Mouse (Mus musculus): ENCODE results near the gene Polr1a. TPM values are rescaled to one million over a fixed set of nuclear protein-coding genes. Genes with fewer than 3 reads are reported as not detected.

The Polr1a gene
- total and polyA plus RNA-seq, 3 experiments: 50.2 to 126 (median 73.7) TPM

DNA sequence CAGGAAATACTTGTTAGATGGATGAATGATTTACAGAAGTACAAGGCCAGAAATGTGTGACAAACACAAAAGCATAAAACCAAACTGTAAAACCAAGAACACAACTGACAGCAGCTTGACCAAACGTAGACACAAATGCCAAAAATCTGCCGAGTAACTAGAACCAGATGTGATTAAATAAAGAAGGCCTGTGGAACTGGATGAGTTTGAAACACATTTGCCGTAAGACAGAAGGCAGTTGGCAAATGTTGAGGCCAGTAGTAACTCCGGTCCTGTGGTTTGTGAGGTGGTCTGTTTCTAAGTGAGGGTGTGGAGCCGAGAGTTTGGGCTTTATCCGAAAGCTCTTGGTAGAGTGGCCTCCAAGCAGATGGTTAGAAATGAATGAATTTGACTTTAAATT lies 32.1 kb downstream of the Polr1a start:
- H3K4me1 ChIP-seq (ENCODE audit: control insufficient read depth in 1 of 2, insufficient read depth in 2 of 2): peaks cover 4 to 27% of the 10 kb centered on the region in 2 experiments; a peak in 3 of 4 replicates
- dilution Hi-C loops (cut with MboI; ENCODE audit: extremely low pct_ligation_motif_present, extremely low pct_unique_long_range_greater_than_20kb, low sequenced_read_pairs) (no loop called here), in situ Hi-C loops (cut with MboI; ENCODE audit: low pct_ligation_motif_present, low pct_unique_long_range_greater_than_20kb, low sequenced_read_pairs) (no loop called here)
- H3K9me3 ChIP-seq (replicated peaks; ENCODE audit: low read length): no peaks in the 10 kb centered on the region
- 0 out of 2 replicates have a peak, but pooled peaks cover 3% of the 10 kb centered on the region for H3K79me2 ChIP-seq (replicated peaks; ENCODE audit: control insufficient read depth, extremely low read depth, insufficient read depth, poor library complexity, severe bottlenecking)
- H3K4me3 ChIP-seq (replicated peaks in 1 of 3; ENCODE audit: low read depth in 2 of 3, low read length in 2 of 3, poor library complexity in 1 of 3): no peak overlapping the region
- H3K9ac ChIP-seq (ENCODE audit: insufficient read depth, low read depth): no peak overlapping the region
- DNase-seq (ENCODE audit: extremely low read depth): no peak
- H3K27me3 ChIP-seq (replicated peaks): no peaks in the 10 kb centered on the region
- no peak overlapping the region for H3K27ac ChIP-seq (ENCODE audit: insufficient read depth, low read depth)
- no peak overlapping the region for H3K4me2 ChIP-seq (ENCODE audit: insufficient read depth, low read depth, poor library complexity, severe bottlenecking)
- TF ChIP-seq POLR2AphosphoS2 (IDR thresholded peaks at IDR 0.05; ENCODE audit: low read depth, low read length) (no peak), JUN (IDR thresholded peaks at IDR 0.05; ENCODE audit: insufficient read depth, low read depth, low read length) (no peak), ZKSCAN1 (IDR thresholded peaks at IDR 0.05; ENCODE audit: borderline replicate concordance, low read depth, low read length) (no peak), NRF1 (IDR thresholded peaks at IDR 0.05; ENCODE audit: low read depth, low read length) (no peak), MEF2A (IDR thresholded peaks at IDR 0.05; ENCODE audit: borderline replicate concordance, low read depth, low read length) (no peak), PAX5 (IDR thresholded peaks at IDR 0.05; ENCODE audit: low read length) (no peak), UBTF (IDR thresholded peaks at IDR 0.05; ENCODE audit: low read depth, low read length) (no peak), CHD1 (IDR thresholded peaks at IDR 0.05; ENCODE audit: low read depth, low read length) (no peak), SIN3A (IDR thresholded peaks at IDR 0.05; ENCODE audit: low read length) (no peak), ELF1 (IDR thresholded peaks at IDR 0.05; ENCODE audit: low read depth, low read length) (no peak), MAZ (IDR thresholded peaks at IDR 0.05; ENCODE audit: low read depth, low read length) (no peak), MAX (IDR thresholded peaks at IDR 0.05; ENCODE audit: low read length) (no peak), TBP (conservative IDR thresholded peaks at IDR 0.05; ENCODE audit: low read depth, low read length) (no peak), ETS1 (conservative IDR thresholded peaks at IDR 0.05; ENCODE audit: low read depth, low read length) (no peak), ZC3H11A (IDR thresholded peaks at IDR 0.05; ENCODE audit: low read depth, low read length) (no peak)
- peaks cover 60 to 81% of the 10 kb centered on the region in 2 experiments for H3K36me3 ChIP-seq (replicated peaks in 1 of 2; ENCODE audit: control insufficient read depth in 1 of 2, insufficient read depth in 1 of 2, low read length in 1 of 2)

DNA sequence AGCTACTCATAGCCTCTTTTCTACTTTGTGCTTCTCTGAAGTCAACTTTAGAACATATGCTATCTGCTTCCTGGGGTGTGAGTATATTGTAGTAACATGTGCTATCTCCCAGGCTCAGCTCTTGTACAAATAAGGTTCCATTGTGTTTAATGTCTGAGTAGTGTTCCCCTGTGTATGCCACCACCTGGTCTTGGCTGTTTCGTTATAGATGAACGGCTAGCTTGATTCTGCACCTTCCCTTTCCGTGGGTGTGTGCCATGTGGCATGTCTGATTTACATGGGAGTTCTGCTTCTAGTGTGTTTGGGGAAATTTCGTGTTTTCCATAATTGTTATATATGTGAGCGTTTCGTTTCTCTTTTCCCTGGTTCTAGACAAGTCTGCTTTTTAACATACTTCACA lies 36.2 kb downstream of the Polr1a start:
- in situ Hi-C loops (cut with MboI; ENCODE audit: low pct_ligation_motif_present, low pct_unique_long_range_greater_than_20kb, low sequenced_read_pairs): no loop called here
- DNase-seq (ENCODE audit: extremely low read depth): peak; percentile 62
- Histone ChIP-seq H3K27ac (ENCODE audit: insufficient read depth, low read depth) (peak overlapping the region; percentile 39; the same call in 1 of the 2 replicates), H3K27me3 (replicated peaks) (no peaks in the 10 kb centered on the region), H3K4me2 (ENCODE audit: insufficient read depth, low read depth, poor library complexity, severe bottlenecking) (no peak overlapping the region), H3K9me3 (replicated peaks; ENCODE audit: low read length) (no peaks in the 10 kb centered on the region), H3K36me3 (replicated peaks in 1 of 2; ENCODE audit: control insufficient read depth in 1 of 2, insufficient read depth in 1 of 2, low read length in 1 of 2) (peaks cover 65 to 85% of the 10 kb centered on the region in 2 experiments), H3K9ac (ENCODE audit: insufficient read depth, low read depth) (no peak overlapping the region), H3K4me1 (ENCODE audit: control insufficient read depth in 1 of 2, insufficient read depth in 2 of 2) (peaks cover 4 to 36% of the 10 kb centered on the region in 2 experiments; a peak in 3 of 4 replicates), H3K4me3 (replicated peaks in 1 of 3; ENCODE audit: low read depth in 2 of 3, low read length in 2 of 3, poor library complexity in 1 of 3) (no peak overlapping the region), H3K79me2 (replicated peaks; ENCODE audit: control insufficient read depth, extremely low read depth, insufficient read depth, poor library complexity, severe bottlenecking) (0 out of 2 replicates have a peak, but pooled peaks cover 3% of the 10 kb centered on the region)
- dilution Hi-C loops (cut with MboI; ENCODE audit: extremely low pct_ligation_motif_present, extremely low pct_unique_long_range_greater_than_20kb, low sequenced_read_pairs): no loop called here
- TF ChIP-seq MYC (IDR thresholded peaks at IDR 0.05; ENCODE audit: low read depth, low read length) (0 out of 2 replicates have a peak, but pooled peaks have one; percentile 39), E2F4 (IDR thresholded peaks at IDR 0.05; ENCODE audit: insufficient replicate concordance, low read depth, low read length) (no peak), MAX (IDR thresholded peaks at IDR 0.05; ENCODE audit: low read length) (0 out of 2 replicates have a peak, but pooled peaks have one; percentile 47), ETS1 (conservative IDR thresholded peaks at IDR 0.05; ENCODE audit: low read depth, low read length) (peak; percentile 27; the same call in 1 of the 2 replicates)
